Mouse (Mus musculus): Measurements from ENCODE around the gene Setd5. TPM values are rescaled to one million over a fixed set of nuclear protein-coding genes. Genes with fewer than 3 reads are reported as not detected.
A peak's percentile ranks its signal among the peaks of the same experiment; 100 is the strongest.

Gene Setd5
- polyA plus RNA-seq, 1 experiment from 2014 or later, result 19.8 TPM

GRCm38 (mm10) chr6:113060892-113061563 is 16.1 kb upstream of the Setd5 start:
- H3K27ac ChIP-seq, result no peak overlapping the region
- ATAC-seq (ENCODE audit: low read depth), result no peak
- no peaks in the 10 kb centered on the region for H3K27me3 ChIP-seq
- no peak overlapping the region for H3K4me2 ChIP-seq
- no peak overlapping the region for H3K4me3 ChIP-seq (replicated peaks)
- peaks cover 82% of the 10 kb centered on the region for H3K36me3 ChIP-seq
- DNase-seq, result no peak
- no peaks in the 10 kb centered on the region for H3K9me3 ChIP-seq (replicated peaks)
- H3K4me1 ChIP-seq (replicated peaks), result no peaks in the 10 kb centered on the region; the same call in 1 of the 2 replicates
- 45% methylated on average over 1 of the region's 1 CpGs for WGBS (ENCODE audit: insufficient replicate concordance)
- H3K9ac ChIP-seq, result no peak overlapping the region

DNA sequence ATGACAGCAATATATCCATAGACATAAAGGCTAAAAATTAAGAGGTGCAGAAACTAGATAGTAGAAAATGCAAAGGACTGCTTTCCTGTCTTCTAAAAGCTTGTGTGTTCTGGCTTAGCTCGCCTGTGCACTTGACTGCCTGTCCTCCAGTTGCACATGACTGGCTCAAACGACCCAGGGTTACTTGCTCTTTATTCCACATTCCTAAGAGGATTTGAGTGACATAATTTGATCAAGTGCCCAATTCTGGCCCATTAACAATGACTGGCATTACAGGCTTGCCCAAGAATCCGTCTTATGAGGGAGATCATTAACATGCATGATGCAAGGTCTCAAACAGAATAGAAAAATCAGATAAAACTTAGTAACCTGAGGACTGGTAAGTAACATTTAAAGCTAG is 14.9 kb upstream of the Setd5 start:
- Histone ChIP-seq H3K36me3 (peaks cover 86% of the 10 kb centered on the region), H3K4me1 (replicated peaks) (no peaks in the 10 kb centered on the region; the same call in 1 of the 2 replicates), H3K9me3 (replicated peaks) (no peaks in the 10 kb centered on the region), H3K27ac (no peak overlapping the region), H3K27me3 (no peaks in the 10 kb centered on the region), H3K4me2 (no peak overlapping the region), H3K4me3 (replicated peaks) (no peak overlapping the region), H3K9ac (no peak overlapping the region)
- ATAC-seq (ENCODE audit: low read depth) (no peak), DNase-seq (no peak)
- 78% methylated on average over 3 of the region's 3 CpGs for WGBS (ENCODE audit: insufficient replicate concordance)

GRCm38 (mm10) chr6:113063363-113063762 is 13.8 kb upstream of the Setd5 start:
- 78% methylated on average over 10 of the region's 10 CpGs for WGBS (ENCODE audit: insufficient replicate concordance)
- peaks cover 90% of the 10 kb centered on the region for H3K36me3 ChIP-seq
- H3K27ac ChIP-seq, result no peak overlapping the region
- ATAC-seq (ENCODE audit: low read depth) (no peak), DNase-seq (no peak)
- H3K9ac ChIP-seq, result no peak overlapping the region
- H3K4me3 ChIP-seq (replicated peaks), result no peak overlapping the region
- no peaks in the 10 kb centered on the region for H3K27me3 ChIP-seq
- H3K4me1 ChIP-seq (replicated peaks), result no peaks in the 10 kb centered on the region; the same call in 1 of the 2 replicates
- H3K9me3 ChIP-seq (replicated peaks), result no peaks in the 10 kb centered on the region
- no peak overlapping the region for H3K4me2 ChIP-seq

DNA sequence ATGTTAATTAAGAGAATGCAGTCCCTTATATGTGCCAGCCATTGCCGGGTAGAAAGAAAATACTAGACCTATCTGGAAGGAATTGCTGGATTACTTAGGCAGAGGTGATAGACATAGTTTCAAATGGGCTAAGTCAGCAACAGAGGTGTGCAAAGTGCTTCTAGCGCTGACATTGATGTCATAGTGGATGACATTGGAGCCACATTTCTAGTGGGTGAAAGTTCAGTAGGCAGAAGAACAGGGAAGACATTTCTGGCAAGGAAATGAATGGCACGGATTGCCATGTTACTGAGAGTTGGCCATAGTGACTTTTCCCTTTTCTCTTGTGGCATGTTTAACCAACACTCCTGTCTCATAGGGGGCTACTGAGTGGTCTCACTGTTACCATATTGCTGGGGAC is 12.0 kb upstream of the Setd5 start:
- Histone ChIP-seq H3K27me3 (no peaks in the 10 kb centered on the region), H3K9ac (no peak overlapping the region), H3K36me3 (peaks cover 90% of the 10 kb centered on the region), H3K4me3 (replicated peaks) (no peak overlapping the region), H3K9me3 (replicated peaks) (no peaks in the 10 kb centered on the region), H3K4me2 (no peak overlapping the region), H3K4me1 (replicated peaks) (peaks cover 12% of the 10 kb centered on the region), H3K27ac (no peak overlapping the region)
- 85% methylated on average over 3 of the region's 3 CpGs for WGBS (ENCODE audit: insufficient replicate concordance)
- ATAC-seq (ENCODE audit: low read depth), result no peak
- no peak for DNase-seq

GRCm38 (mm10) chr6:113069154-113069553 is 8.0 kb upstream of the Setd5 start:
- H3K27ac ChIP-seq, result peak overlapping the region; percentile 47
- no peaks in the 10 kb centered on the region for H3K27me3 ChIP-seq
- no peak overlapping the region for H3K4me3 ChIP-seq (replicated peaks)
- H3K36me3 ChIP-seq, result peaks cover 63% of the 10 kb centered on the region
- no peak overlapping the region for H3K4me2 ChIP-seq
- ATAC-seq (ENCODE audit: low read depth) (no peak), DNase-seq (no peak)
- H3K4me1 ChIP-seq (replicated peaks), result peaks cover 34% of the 10 kb centered on the region
- WGBS (ENCODE audit: insufficient replicate concordance), result 79% methylated on average over 1 of the region's 1 CpGs
- no peaks in the 10 kb centered on the region for H3K9me3 ChIP-seq (replicated peaks)
- 0 out of 2 replicates have a peak overlapping the region, but pooled peaks have one; percentile 1 for H3K9ac ChIP-seq

DNA sequence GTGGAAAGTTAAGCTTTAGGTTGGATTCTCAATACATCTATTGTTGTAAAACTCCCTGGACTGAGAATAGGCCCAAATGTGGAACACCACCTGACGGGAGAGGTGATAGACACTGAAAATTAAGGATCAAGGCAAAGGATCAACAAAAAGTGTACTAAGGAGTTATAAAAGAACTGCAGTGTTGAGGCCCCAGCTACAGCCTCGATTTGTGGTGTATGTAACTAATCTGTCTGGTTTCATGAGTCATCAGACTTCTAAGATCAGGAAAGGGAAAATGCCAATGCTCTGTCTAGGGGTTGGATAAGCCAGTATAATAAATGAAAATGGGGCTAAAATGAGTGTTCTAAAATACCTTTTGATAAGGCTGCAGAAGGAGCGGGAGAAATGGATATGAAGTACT is 1.9 kb upstream of the Setd5 start:
- DNase-seq, result no peak
- peak overlapping the region; percentile 83 for H3K4me2 ChIP-seq
- H3K27ac ChIP-seq, result peak overlapping the region; percentile 100
- H3K27me3 ChIP-seq, result no peaks in the 10 kb centered on the region
- no peaks in the 10 kb centered on the region for H3K9me3 ChIP-seq (replicated peaks)
- WGBS (ENCODE audit: insufficient replicate concordance), result 13% methylated on average over 3 of the region's 3 CpGs
- H3K36me3 ChIP-seq, result peaks cover 10% of the 10 kb centered on the region
- H3K4me1 ChIP-seq (replicated peaks), result peaks cover 51% of the 10 kb centered on the region
- ATAC-seq (ENCODE audit: low read depth), result no peak
- H3K4me3 ChIP-seq (replicated peaks), result peak overlapping the region; percentile 96
- H3K9ac ChIP-seq, result peak overlapping the region; percentile 99

GRCm38 (mm10) chr6:113076012-113076685 is 1.0 kb upstream of the Setd5 start:
- peak overlapping the region; percentile 96 for H3K4me3 ChIP-seq (replicated peaks)
- H3K9me3 ChIP-seq (replicated peaks), result no peaks in the 10 kb centered on the region
- ATAC-seq (ENCODE audit: low read depth), result peak; percentile 77
- peak; percentile 95 for DNase-seq
- H3K9ac ChIP-seq, result peak overlapping the region; percentile 99
- under 1% methylated on average over 52 of the region's 55 CpGs for WGBS (ENCODE audit: insufficient replicate concordance)
- H3K4me1 ChIP-seq (replicated peaks), result peaks cover 53% of the 10 kb centered on the region
- H3K36me3 ChIP-seq, result peaks cover 8% of the 10 kb centered on the region
- H3K27me3 ChIP-seq, result no peaks in the 10 kb centered on the region
- peak overlapping the region; percentile 83 for H3K4me2 ChIP-seq
- H3K27ac ChIP-seq, result peak overlapping the region; percentile 100

- no peaks in the 10 kb centered on the region for H3K9me3 ChIP-seq (replicated peaks)
- H3K4me3 ChIP-seq (replicated peaks), result peak overlapping the region; percentile 96
- H3K27me3 ChIP-seq, result no peaks in the 10 kb centered on the region
- H3K4me2 ChIP-seq, result peak overlapping the region; percentile 93
- ATAC-seq (ENCODE audit: low read depth), result no peak
- under 1% methylated on average over 28 of the region's 28 CpGs for WGBS (ENCODE audit: insufficient replicate concordance)
- H3K27ac ChIP-seq, result peak overlapping the region; percentile 100
- peak overlapping the region; percentile 99 for H3K9ac ChIP-seq
- peaks cover 58% of the 10 kb centered on the region for H3K4me1 ChIP-seq (replicated peaks)
- no peak for DNase-seq
- 0 out of 2 replicates have a peak, but pooled peaks cover 3% of the 10 kb centered on the region for H3K36me3 ChIP-seq
Measured at GRCm38 (mm10) chr6:113077569-113078030, 435 bp downstream of the Setd5 start.

- peaks cover 58% of the 10 kb centered on the region for H3K4me1 ChIP-seq (replicated peaks)
- under 1% methylated on average over 18 of the region's 18 CpGs for WGBS (ENCODE audit: insufficient replicate concordance)
- H3K36me3 ChIP-seq, result 0 out of 2 replicates have a peak, but pooled peaks cover 2% of the 10 kb centered on the region
- H3K4me2 ChIP-seq, result peak overlapping the region; percentile 93
- peak overlapping the region; percentile 96 for H3K4me3 ChIP-seq (replicated peaks)
- peak; percentile 50 for DNase-seq
- H3K27ac ChIP-seq, result peak overlapping the region; percentile 100
- H3K9ac ChIP-seq, result peak overlapping the region; percentile 99
- no peaks in the 10 kb centered on the region for H3K27me3 ChIP-seq
- no peak for ATAC-seq (ENCODE audit: low read depth)
- H3K9me3 ChIP-seq (replicated peaks), result no peaks in the 10 kb centered on the region
Measured at GRCm38 (mm10) chr6:113078031-113078721, 1.0 kb downstream of the Setd5 start.

- H3K27me3 ChIP-seq, result no peaks in the 10 kb centered on the region
- peak overlapping the region; percentile 99 for H3K9ac ChIP-seq
- H3K4me1 ChIP-seq (replicated peaks), result peaks cover 53% of the 10 kb centered on the region
- H3K4me3 ChIP-seq (replicated peaks), result peak overlapping the region; percentile 96
- peak; percentile 11 for DNase-seq
- 5% methylated on average over 3 of the region's 3 CpGs for WGBS (ENCODE audit: insufficient replicate concordance)
- no peaks in the 10 kb centered on the region for H3K9me3 ChIP-seq (replicated peaks)
- H3K4me2 ChIP-seq, result peak overlapping the region; percentile 93
- peak overlapping the region; percentile 69; the same call in 1 of the 2 replicates for H3K27ac ChIP-seq
- no peak for ATAC-seq (ENCODE audit: low read depth)
- peaks cover 5% of the 10 kb centered on the region; the same call in 1 of the 2 replicates for H3K36me3 ChIP-seq
Measured at GRCm38 (mm10) chr6:113079492-113079891, 2.3 kb downstream of the Setd5 start.

DNA sequence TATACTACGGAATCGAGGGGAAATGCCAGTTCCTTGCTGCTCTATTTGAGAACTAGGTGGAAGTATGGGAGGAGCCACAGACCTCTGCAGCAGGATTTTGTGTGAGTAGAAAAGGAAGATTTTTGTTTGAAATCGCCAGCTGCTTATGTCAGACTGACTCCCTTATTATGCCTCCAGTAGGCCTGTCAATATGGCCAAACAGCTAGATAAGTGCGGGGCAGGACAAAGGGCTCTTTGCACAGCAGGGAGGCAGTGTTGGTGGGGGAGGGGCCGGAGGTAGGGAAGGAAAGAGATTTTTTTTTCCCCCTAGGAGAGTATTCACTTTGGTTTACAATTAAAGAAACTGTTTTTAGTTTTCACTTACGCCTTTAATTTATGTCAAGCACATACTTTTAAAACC is 5.1 kb downstream of the Setd5 start:
- no peaks in the 10 kb centered on the region for H3K9me3 ChIP-seq (replicated peaks)
- 23% methylated on average over 6 of the region's 6 CpGs for WGBS (ENCODE audit: insufficient replicate concordance)
- no peaks in the 10 kb centered on the region for H3K27me3 ChIP-seq
- peaks cover 5% of the 10 kb centered on the region; the same call in 1 of the 2 replicates for H3K36me3 ChIP-seq
- H3K27ac ChIP-seq, result no peak overlapping the region
- H3K4me2 ChIP-seq, result peak overlapping the region; percentile 38
- H3K4me1 ChIP-seq (replicated peaks), result peaks cover 45% of the 10 kb centered on the region
- ATAC-seq (ENCODE audit: low read depth) (no peak), DNase-seq (no peak)
- peak overlapping the region; percentile 45 for H3K9ac ChIP-seq
- 0 out of 2 replicates have a peak overlapping the region, but pooled peaks have one; percentile 1 for H3K4me3 ChIP-seq (replicated peaks)
